Mouse (Mus musculus): ENCODE measurements at regions not wholly inside any gene's neighbourhood (a gene's known extent, or its start where the extent isn't known, plus 50 kb on each side); places are given as distances from the start of the nearest gene placed in this dataset.
A peak's percentile ranks its signal among the peaks of the same experiment; 100 is the strongest.

DNA sequence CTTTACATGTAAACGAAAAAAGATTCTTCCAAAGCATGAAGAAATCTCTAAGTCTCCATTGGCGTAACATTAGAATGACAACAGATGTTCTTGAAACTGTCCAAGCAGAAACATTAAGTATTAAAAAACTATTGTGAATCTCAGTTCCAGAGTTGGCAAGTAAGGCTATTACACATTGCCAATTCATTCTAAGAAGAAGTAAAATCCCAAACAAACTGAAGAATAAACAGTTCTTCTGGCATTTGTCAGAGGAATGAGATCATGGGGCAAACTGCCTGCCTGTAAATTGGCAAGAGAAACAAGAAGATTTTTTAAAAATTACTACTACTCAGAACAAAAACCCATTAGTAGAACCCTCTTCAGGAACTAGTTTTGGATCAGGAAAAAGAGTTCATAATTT is 680.1 kb downstream of the Nova1 start:
- DNase-seq (ENCODE audit: low read depth) = peak; percentile 51
- no peak for TF ChIP-seq CTCF (IDR thresholded peaks at IDR 0.05; ENCODE audit: borderline replicate concordance, extremely low read depth, insufficient read depth, insufficient read length)

DNA sequence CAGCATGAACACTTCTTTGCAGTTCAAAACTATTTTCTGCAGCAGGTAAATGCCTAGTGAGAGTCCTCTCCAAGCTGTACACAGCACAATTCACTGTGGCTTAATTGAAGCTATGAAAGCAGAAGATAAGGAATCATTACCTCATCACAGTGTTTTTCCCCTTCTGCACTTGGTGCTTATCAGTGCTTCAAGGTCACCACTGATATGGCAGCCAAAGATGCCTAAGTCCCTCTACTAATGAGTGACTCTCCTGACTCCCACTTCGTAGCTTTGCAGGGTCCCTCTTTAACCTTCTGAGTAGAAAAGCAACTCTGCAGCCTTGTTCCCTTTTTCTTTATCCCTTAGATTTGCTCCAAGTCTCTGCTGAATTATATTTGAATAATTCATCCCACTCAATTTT is 692.9 kb downstream of the Nova1 start:
- no peak for TF ChIP-seq POLR2A (IDR thresholded peaks at IDR 0.05; ENCODE audit: borderline replicate concordance, extremely low read depth, insufficient read depth, insufficient read length, poor library complexity, severe bottlenecking)
- TF ChIP-seq CTCF (IDR thresholded peaks at IDR 0.05; ENCODE audit: borderline replicate concordance, extremely low read depth, insufficient read depth, insufficient read length) = no peak
- peak; percentile 41 for DNase-seq (ENCODE audit: low read depth)

DNA sequence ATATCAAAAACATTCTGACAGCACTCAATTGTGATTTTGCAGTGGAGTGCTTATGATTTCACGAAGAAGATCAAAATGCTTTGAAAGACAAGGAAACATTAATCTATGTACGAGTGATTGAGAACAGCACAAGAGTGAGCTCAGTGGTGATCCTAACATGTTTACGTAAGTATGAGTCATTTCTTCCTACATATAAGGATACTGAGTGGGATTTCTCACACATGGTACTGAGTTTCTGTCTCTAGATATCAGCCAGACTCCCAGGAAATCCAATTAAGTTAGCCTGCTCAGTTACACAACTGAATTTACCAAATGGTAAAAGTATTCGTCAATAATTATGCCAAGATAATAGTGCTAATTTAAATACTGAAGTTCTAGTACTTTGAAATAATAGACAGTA is 707.4 kb downstream of the Nova1 start:
- no peak for DNase-seq (ENCODE audit: low read depth)
- TF ChIP-seq CTCF (IDR thresholded peaks at IDR 0.05; ENCODE audit: borderline replicate concordance, extremely low read depth, insufficient read depth, insufficient read length) = no peak
- no peak for TF ChIP-seq POLR2A (IDR thresholded peaks at IDR 0.05; ENCODE audit: borderline replicate concordance, extremely low read depth, insufficient read depth, insufficient read length, poor library complexity, severe bottlenecking)

DNA sequence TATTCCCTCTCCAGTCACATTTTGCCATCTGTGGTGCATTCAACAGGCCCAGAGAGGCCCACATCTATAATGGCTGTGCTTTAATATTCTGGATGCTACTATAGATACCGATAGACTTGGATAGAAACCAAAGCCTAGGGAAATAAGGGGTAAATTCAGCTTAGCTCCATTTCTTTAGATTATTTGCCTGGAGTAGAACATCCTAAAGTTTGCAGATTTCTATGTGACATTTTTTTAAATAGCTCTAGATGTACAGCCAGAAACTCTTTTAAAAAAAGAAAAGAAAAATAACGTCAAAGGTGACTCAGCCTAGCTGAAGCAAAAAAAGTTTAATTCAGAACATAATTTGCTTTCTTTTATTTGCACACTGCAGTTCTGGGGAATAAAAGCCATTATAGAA is 735.4 kb downstream of the Nova1 start:
- TF ChIP-seq POLR2A (IDR thresholded peaks at IDR 0.05; ENCODE audit: borderline replicate concordance, extremely low read depth, insufficient read depth, insufficient read length, poor library complexity, severe bottlenecking) (no peak), CTCF (IDR thresholded peaks at IDR 0.05; ENCODE audit: borderline replicate concordance, extremely low read depth, insufficient read depth, insufficient read length) (no peak)
- DNase-seq (ENCODE audit: low read depth) = no peak

DNA sequence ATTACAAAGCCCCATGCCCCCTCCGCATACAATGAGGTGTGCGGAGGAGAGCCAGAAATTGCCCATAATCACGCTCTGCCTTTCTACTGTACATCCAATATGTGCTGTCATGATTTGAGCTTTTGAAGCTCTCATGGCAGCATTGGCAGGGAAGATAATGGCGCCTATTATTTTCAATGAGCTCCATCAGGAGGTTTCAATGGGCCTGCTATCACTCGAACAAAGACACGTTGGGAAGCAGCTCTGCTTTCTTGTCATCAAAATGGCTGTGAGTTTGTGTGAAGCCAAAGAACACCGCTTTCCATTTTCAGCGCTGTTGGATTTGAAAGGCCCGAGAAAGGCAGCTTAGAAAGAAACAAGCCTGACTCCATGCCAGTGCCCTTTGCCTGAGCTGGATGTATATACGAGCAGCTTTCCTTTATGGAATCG is 742.9 kb downstream of the Nova1 start:
- no peak for TF ChIP-seq POLR2A (IDR thresholded peaks at IDR 0.05; ENCODE audit: borderline replicate concordance, extremely low read depth, insufficient read depth, insufficient read length, poor library complexity, severe bottlenecking)
- no peak for TF ChIP-seq CTCF (IDR thresholded peaks at IDR 0.05; ENCODE audit: borderline replicate concordance, extremely low read depth, insufficient read depth, insufficient read length)
- peak; percentile 93 for DNase-seq (ENCODE audit: low read depth)

DNA sequence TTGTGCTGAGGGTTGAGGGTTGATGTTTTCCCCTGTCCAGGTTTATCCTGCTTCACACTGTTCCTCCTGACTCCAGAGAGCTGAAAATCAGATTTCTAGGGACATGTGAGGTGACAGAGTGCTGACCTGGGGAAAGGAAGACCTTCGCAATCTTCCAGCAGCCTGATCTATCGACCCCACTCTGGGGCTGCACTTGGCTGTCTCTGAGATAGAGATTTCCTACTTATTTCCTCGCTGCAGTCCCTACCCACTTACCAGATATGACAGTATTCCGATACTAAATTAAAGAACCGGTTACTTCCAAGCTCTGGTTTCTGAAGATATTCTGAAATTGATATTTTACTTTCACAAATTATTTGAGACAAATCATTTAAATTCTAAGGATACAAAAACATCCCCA is 743.4 kb downstream of the Nova1 start:
- no peak for DNase-seq (ENCODE audit: low read depth)
- TF ChIP-seq CTCF (IDR thresholded peaks at IDR 0.05; ENCODE audit: borderline replicate concordance, extremely low read depth, insufficient read depth, insufficient read length) (no peak), POLR2A (IDR thresholded peaks at IDR 0.05; ENCODE audit: borderline replicate concordance, extremely low read depth, insufficient read depth, insufficient read length, poor library complexity, severe bottlenecking) (no peak)

DNA sequence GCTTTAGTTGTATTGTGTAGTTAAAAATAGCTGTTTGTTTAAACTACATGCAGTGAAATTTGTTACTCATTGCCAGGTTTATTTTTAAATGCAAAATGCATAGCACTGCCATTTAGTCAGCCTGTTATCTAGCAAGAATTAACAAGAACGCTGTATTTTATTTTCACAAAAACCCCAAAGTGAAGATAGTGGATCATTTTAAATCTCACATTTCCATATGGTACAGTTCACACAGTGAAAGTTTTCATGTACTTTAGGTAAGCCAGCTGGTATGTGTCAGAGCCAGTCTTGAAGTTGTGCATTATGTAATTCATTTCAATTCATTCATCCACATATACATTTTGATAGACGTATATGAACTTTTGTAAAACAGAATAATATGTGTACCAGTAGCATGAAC is 751.8 kb downstream of the Nova1 start:
- no peak for TF ChIP-seq POLR2A (IDR thresholded peaks at IDR 0.05; ENCODE audit: borderline replicate concordance, extremely low read depth, insufficient read depth, insufficient read length, poor library complexity, severe bottlenecking)
- no peak for TF ChIP-seq CTCF (IDR thresholded peaks at IDR 0.05; ENCODE audit: borderline replicate concordance, extremely low read depth, insufficient read depth, insufficient read length)
- peak; percentile 18 for DNase-seq (ENCODE audit: low read depth)

DNA sequence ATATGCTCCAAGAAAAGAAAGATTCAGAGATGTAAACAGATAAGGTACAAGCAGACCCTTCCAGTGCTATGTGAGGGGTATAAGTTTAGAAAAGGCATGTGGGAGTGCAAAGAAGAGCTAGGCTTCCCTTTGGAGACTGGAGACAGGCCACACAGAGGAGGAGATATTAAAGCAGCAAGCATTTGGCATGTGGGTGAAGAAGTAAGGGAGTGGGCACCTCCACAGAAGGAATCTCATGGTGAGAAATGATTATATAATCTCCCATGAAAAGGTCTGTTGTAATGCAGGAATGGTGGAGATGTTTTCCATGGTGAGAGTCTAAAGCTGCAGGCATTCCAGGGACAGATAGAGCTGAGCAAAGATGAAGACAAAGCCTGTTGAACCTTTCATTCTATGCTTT is 778.1 kb downstream of the Nova1 start:
- no peak for TF ChIP-seq CTCF (IDR thresholded peaks at IDR 0.05; ENCODE audit: borderline replicate concordance, extremely low read depth, insufficient read depth, insufficient read length)
- no peak for TF ChIP-seq POLR2A (IDR thresholded peaks at IDR 0.05; ENCODE audit: borderline replicate concordance, extremely low read depth, insufficient read depth, insufficient read length, poor library complexity, severe bottlenecking)
- no peak for DNase-seq (ENCODE audit: low read depth)

DNA sequence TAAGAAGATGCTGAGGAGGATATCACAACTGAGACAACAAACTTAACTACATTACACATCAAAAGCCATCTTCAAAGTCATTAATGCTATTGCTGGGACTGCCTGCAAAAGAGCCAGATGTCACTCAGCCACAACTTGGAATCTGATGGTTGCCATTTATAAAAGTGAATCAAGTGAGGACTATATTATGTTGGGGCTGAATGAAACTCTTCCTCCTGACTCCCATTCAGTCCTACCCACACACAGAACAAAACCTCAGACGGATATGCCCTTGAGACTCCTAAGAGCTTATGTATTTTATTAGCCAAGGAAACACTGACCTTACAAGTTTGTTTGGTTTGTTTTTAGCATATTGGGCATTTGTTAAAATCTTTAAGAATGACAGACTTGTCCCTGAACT is 778.5 kb downstream of the Nova1 start:
- TF ChIP-seq POLR2A (IDR thresholded peaks at IDR 0.05; ENCODE audit: borderline replicate concordance, extremely low read depth, insufficient read depth, insufficient read length, poor library complexity, severe bottlenecking) (no peak), CTCF (IDR thresholded peaks at IDR 0.05; ENCODE audit: borderline replicate concordance, extremely low read depth, insufficient read depth, insufficient read length) (no peak)
- no peak for DNase-seq (ENCODE audit: low read depth)

DNA sequence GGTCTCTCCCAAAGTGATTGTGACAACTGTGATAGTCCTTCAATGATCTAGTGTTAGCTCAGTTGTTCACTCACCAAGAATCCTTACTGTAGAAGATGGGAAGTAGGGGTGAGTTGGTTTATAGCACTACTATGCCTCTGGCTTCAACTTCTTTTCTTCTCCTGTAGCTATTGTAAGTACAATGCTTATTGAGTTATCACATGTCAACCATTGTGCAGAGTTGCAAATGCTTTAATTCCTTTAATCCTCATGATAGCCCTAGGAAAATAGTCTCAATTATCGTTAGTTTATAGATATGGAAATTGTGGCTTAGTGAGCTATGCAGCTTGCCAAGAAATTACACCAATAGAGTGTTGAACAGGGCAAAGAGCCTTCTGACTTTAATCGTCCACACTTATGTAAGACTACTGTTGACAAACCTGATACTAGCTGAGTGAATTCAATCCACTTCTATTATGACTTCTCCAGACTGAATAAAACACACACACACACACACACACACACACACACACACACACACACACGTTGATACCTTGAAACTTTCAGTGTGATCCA is 782.1 kb downstream of the Nova1 start:
- peak; percentile 60 for DNase-seq (ENCODE audit: low read depth)
- TF ChIP-seq CTCF (IDR thresholded peaks at IDR 0.05; ENCODE audit: borderline replicate concordance, extremely low read depth, insufficient read depth, insufficient read length) = no peak
- TF ChIP-seq POLR2A (IDR thresholded peaks at IDR 0.05; ENCODE audit: borderline replicate concordance, extremely low read depth, insufficient read depth, insufficient read length, poor library complexity, severe bottlenecking) = no peak

DNA sequence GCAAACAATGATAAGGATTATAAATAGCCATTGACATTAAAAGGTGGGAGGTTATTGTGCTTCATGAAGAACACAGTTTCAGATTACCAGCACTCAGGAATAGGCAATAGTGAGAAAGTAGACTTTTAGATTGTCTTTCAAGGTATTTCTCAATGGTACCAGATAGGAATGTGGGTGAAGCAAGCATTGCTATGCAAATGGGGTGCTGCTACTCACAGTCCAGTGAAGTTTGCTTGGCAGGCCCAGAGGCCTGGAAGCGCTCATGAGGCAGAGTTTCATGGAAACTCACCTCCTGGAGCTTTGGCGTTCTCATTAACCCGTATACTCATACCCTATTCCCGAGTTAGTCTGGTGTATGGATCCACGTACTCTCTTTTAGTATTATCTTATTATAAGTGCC is 793.5 kb downstream of the Nova1 start:
- no peak for TF ChIP-seq CTCF (IDR thresholded peaks at IDR 0.05; ENCODE audit: borderline replicate concordance, extremely low read depth, insufficient read depth, insufficient read length)
- TF ChIP-seq POLR2A (IDR thresholded peaks at IDR 0.05; ENCODE audit: borderline replicate concordance, extremely low read depth, insufficient read depth, insufficient read length, poor library complexity, severe bottlenecking) = no peak
- DNase-seq (ENCODE audit: low read depth) = no peak

DNA sequence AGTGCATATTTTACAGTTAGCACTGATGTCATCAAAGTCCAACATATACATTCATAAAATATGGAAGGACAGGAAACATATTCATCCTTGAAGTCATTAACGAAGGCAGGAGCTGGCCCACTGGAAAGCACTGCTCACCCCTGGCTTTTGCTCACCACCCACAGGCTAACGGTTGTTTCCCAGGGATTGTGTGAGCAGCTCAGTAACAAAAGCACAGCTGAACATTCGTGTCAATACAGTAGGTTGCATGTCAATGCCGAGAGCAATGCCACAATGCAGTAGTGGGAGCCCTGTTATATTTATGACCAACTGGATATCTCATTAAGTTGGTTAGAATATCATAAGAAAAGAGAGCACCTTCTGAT is 797.2 kb downstream of the Nova1 start:
- no peak for TF ChIP-seq POLR2A (IDR thresholded peaks at IDR 0.05; ENCODE audit: borderline replicate concordance, extremely low read depth, insufficient read depth, insufficient read length, poor library complexity, severe bottlenecking)
- no peak for TF ChIP-seq CTCF (IDR thresholded peaks at IDR 0.05; ENCODE audit: borderline replicate concordance, extremely low read depth, insufficient read depth, insufficient read length)
- peak; percentile 36 for DNase-seq (ENCODE audit: low read depth)
